Mouse (Mus musculus) adrenal gland, postnatal 14 days (tissue): Measurements from ENCODE around the gene Meox1. TPM values are rescaled to one million over a fixed set of nuclear protein-coding genes. Genes with fewer than 3 reads are reported as not detected.
A peak's percentile ranks its signal among the peaks of the same experiment; 100 is the strongest.

Experiments
- DNase-seq: peaks from one replicate; pipeline ENCODE4 v3.0.0; 2021; ENCODE audit warnings: mixed read lengths
- long read RNA-seq, 2 experiments: library from polyadenylated mRNA; stranded (forward); transcript quantifications; one replicate each; pipeline ENCODE4 v2.0.0; 2021
- total RNA-seq: library from RNA; stranded (reverse); gene quantifications from 2 replicates; pipeline ENCODE4 v1.2.3, GENCODE M21; 2021

The Meox1 gene
- total RNA-seq, result 8.4 and 9.2 TPM in 2 replicates
- long read RNA-seq, experiment 1, transcript Meox1-201 (3 exons, 2,228 nt), result major isoform, 15 of 16 reads
- long read RNA-seq, experiment 1, partial matches to known transcripts, result 1 of 16 reads
- long read RNA-seq, experiment 1, other reads (novel, unspliced or antisense), result 0 of 16 reads
- long read RNA-seq, experiment 2, transcript Meox1-201 (3 exons, 2,228 nt), result major isoform, 8 of 9 reads
- long read RNA-seq, experiment 2, partial matches to known transcripts, result 0 of 9 reads
- long read RNA-seq, experiment 2, other reads (novel, unspliced or antisense), result 1 of 9 reads

DNA sequence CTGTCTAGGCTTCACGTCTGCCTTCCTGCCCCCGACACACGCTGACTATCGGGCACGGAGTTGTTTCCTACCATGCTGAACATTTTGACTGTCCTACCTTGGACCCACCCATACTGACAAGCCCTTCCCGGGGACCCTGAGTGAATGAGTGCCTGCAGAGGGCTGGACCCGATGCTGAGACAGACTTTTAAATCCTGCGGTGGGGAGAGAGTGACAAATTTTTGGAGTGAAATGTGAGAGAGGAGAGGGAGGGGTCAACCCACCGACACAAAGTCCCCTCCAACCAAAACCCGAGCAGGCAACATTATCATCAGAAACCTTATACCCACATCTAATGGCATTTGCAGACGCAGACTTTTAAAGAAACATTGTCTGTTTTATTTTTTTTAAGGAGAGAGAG, at the start of gene Meox1:
Gene Meox1 (minus strand): TSS at position 171 of the 400 bp plus-strand sequence.
- DNase-seq, result no peak

DNA sequence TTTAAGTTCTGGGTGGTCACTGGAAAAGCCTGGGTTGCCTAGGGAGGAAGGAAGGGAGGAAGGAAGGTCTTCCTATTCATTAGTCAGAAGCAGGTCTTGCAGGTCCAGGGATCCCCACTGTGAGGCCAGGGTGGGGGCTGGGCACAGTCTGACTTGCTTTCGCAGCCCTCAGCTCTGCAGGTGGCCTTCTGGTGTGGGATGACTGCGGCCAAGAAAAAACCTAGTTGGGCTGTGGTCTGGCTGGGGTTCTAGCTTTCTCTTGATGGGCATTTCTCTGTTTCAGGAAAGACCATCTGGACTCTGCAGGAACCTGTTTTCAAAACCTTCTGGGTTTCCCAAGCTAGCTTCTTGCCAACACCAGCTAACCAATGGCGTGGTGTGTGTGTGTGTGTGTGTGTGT, 48.9 kb upstream of the Meox1 start:
- no peak for DNase-seq

DNA sequence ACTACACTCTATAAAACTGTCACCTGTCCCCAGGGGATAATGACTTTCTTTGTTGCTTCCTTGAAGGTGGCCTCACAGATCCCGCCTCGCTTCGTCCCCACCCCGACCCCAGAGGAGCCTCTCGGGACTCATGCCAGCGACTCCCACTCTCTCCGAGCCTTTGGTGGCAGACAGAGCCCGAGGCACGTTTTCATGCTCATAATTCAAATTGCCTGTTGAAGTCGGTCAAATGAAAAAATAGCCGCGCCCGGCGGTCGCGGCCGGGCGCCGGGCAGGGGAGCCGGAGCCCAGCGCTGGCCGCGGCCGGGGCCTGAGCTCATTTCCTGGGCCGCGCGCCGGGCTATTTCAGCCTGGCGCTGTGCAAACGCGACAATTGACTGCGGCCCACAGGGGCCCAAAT, 42.9 kb upstream of the Meox1 start:
- peak; percentile 58 for DNase-seq

DNA sequence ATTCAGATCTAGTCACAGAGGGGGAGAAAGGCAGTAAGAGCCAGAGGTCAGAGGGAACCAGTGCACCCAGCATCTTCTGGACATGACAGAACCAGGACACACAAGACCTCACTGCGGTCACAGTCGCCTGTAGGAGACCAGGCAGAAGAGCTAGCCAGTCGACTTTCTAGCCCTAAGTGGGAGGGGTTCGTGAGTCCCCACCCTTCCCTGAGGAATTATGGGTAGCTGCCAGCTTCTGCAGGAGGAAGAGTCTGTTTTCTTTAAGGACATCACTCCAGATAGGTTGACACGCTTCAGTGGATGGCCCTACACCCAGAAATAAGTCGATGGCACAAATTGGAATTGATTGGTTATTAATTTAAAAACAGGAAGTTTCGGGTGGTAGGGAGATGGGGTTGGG, 42.2 kb upstream of the Meox1 start:
- no peak for DNase-seq

DNA sequence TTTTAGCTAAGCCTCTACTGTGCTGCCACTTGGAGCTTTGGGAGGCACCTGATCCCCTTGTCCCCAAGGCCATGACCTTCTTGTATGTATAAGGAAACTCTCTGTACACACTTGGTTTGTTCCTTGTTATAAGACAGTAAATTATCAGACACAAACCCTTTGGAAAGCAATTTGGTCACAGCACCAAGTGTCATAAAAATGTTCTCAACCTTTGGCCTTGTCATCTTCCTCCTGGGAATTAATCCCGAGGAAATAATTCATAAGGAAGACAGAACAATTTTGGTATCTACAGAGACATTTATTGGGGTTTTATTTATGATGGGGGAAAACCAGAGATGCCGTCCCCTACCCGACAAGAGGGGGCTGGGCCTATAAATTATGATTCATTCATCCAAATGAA, 41.6 kb upstream of the Meox1 start:
- no peak for DNase-seq

DNA sequence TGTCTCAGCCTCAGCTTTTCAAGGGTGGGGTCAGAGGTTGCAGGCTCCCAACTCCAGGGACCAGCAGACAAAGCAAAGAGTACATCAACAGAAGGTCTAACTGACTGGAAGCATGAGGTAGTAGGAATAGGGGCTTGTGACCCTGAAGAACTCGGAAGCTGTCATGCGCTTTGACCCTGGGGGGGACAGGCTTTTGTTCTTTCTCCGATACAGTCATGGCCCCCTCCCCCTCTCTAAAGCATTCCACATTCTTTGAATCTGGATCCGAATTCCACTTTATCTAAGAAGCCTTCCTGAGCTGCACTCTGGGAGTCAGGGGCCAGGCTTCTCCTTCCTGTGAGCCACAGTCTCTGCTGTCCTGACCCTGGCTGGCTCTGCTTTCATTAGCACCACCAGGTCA, 37.8 kb upstream of the Meox1 start:
- DNase-seq, result no peak

DNA sequence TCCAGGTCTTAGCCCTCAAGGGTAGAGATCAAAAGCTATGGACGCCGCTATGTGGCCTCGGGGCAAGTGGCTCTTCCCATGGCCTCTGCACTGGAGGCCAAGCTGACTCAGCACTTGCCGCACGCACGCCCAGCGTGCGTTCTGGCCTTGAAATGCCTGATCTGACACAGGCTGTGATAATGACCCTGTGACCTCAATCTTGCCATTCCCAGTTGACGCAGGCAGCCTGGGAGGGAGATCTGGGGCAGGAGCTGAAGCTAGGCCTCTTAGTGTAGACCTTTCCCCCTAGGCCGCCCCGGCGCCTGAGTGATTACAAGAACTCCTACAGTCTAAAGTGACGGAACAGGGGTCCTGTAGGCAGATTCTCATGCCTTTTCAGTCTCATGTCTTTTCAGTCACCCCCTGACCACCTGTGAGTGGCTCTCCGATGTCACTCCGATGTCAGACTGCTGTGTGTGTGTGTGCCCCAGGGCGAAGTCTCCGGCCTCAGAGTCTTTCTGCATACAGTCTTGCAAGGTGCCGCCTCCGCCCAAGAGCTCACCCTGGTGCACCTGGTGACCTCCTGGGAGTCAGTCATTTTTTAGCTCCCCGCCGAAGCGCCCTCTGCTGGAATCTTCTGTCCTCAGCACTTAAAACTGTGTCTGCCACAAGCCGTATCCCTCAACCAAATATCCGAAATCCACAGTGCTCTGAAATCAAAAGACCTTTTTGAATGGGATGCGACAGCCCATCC, 34.0 kb upstream of the Meox1 start:
- DNase-seq, result peak; percentile 91

DNA sequence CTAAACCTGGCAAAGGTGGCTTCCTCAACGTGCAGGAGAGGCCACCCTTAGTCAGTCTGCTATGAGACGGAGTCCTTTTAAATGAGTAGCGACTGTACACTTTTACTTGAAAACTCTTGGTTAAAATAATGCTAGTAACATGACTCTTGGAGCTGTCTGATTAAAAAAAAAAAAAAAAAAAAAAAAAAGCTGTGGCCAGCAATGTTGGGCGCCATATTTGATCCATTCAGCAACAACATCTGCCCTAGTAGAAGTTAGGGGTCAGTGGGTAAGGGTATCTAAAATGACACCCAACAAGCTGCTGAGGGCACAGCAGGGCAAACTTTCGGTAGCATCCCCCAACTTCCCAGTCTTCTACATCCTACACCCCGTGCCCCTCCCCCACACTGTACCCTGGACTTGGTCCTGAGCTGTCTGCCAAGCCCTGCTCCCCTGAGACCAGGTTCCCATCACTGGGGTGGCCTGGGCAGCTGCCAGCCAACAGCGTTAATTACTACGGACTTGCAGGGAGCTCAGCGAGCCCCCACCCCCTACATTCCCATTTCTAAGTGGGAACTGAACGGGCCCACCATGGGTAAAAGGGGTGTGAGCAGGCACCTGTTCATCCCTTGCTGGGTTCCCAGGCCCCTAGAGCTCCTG, 32.9 kb upstream of the Meox1 start:
- peak; percentile 63 for DNase-seq

DNA sequence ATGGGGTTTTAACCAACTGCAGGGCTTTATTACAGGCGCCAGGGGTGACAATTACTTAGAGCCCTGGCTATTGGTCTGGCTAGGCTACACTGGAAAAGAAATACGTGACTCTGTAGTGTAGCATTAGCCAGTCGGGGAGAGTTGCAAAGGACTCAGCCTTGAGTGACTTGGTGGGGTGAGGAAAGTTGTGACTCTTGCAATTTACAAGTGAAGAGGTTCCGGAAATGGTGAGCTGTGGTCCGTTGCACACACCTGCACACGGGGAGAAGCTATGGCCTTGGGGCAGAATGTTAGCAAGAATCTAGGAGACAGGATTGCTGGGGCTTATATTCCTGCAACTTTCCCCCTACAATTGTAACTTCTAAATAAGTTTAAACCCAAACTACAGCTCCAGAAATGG, 31.5 kb upstream of the Meox1 start:
- no peak for DNase-seq

DNA sequence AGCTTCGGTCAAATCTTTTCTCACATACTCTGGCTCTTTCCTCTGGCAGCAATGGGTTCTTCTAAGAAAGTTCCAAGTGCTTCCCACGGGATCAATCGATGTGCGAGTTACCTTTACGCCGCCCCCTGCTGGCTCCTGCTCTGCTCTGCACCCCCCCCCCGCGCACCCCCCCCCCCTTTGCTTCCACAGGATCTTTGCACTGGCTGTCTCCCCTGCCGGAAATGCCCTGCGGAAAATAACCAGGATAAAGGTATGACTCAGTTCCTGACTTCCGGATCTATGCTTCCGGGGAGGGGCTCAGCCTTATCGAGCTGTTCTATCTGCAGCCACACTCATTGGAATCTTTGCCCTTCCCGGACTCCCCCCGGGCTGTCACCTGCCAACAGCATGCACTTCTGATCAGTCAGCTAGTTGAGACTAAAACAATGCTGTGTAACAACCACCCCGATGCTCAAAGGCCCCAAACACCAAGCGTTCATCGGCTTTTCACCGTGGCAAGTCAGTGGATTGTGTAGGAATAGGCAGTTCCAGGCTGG, 30.3 kb upstream of the Meox1 start:
- DNase-seq, result no peak

DNA sequence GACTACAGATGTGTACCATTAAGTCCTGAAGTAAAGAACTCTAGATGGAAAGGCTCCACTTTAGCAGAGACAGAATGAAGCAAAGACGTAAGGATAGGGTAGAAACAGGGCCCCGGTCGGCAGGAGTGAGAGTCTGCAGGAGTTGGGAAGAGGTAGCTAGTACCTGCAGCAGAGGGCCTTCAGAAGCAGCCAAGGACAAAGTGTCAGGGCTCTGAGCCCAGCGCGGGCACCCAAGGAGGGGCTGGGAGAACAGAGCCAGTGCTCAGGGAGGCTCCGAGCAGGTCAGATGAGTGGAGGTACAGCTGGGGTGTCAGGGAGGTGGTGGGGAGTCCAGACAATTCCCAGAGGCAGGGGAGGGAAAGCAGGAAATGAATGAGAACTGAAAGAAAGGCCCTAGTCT, 29.8 kb upstream of the Meox1 start:
- DNase-seq, result no peak

DNA sequence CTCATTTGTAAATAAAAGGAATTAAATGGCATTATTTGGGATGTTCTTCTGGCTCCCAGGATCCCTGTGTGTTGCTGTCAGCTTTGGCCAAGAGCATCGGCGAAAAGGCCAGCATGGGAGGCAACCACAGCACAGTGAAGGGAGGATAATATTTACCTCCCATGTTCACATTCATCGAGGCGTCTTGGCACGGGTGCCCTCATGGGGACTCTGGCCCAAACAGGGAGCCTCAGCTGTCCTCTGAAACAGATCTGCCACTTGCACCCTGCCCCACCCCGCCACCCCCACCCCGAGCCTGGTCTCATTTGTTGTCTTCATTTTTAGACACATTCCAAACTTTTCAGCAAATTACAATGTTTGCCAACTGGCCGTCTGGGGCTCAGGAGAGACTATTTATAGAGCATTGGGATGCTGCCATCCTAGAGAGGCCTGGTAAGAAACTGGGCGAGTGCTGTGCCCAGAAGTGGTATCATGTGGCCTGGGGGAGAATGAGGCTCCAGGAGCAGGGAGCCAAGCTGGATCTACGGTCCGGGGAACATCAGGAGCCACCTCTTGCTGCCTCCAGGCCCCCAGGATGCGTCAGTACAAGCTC, 27.3 kb upstream of the Meox1 start:
- DNase-seq, result peak; percentile 49

DNA sequence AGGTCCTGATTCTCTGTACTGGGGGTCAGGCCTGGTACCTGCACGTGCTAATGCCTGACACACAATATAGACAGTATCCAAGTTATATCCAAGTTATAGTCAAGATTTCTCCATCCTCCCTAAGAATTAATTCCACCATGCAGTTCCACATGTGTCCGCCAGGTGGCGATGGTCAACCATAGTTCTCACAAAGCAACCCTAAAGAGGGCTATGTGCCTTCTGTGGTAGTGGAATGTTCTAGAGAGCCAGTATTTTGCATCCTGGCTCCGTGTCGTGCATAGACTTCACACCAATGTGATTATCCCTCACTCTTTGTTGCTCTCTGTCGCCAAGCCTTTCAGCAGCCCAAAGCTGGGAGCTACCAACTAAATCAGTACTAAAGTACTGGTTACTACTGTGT, 25.5 kb upstream of the Meox1 start:
- peak; percentile 87 for DNase-seq

DNA sequence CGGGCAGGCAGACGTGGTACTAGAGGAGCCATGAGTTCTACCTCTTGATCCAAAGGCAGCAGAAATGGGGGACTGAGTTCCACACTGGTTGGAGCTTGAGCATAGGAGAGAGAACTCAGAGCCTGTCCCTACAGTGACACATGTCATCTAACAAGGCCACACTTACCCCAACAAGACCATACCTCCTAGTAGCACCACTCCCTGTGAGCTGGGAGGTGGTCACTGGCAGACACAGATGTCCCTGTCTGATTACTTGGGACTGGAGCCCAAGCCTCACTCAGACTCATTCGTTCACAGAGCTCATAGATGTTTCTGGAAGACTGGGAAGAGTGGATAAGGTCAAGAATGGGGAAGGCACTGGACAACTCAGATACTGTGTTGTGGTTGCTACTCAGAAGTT, 24.4 kb upstream of the Meox1 start:
- DNase-seq, result no peak

DNA sequence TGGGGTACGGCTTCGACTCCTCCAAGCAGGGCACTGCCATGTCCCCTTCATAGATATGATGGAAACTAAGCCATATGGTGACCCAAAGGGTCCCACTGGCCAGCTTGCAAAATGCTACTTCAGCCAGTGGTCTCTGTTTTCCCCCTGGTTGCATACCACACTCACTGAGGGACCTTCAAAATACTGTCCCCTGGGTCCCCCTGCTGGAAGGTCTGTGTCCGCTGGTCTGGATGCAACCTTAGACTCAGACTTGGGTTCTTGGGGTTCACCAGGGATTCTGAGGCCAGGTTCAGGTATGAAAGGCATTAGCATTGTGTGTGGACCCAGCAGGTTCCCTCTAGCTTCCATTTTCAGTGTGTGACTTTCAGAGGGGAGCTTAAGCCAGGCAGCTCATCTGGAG, 22.6 kb upstream of the Meox1 start:
- DNase-seq, result no peak

DNA sequence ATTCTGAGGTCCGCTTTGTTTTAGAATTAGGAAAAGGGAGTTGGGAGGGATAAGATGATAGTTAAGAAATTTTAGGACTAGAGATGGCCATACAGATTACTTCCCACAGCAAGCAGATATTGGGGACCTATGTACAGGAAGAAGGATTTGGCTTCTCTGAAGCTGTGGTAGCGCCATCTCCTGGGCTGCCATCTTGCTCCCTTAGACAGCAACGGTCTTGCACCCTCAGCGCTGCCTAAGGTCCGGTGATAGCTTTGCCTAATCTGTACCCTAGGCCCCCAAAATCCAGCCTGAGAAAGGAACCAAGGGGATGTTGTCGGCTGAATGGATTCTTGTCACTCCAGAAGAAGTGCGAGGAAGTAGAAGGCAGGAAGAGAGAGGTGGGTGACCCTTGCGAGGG, 19.4 kb upstream of the Meox1 start:
- DNase-seq, result no peak

DNA sequence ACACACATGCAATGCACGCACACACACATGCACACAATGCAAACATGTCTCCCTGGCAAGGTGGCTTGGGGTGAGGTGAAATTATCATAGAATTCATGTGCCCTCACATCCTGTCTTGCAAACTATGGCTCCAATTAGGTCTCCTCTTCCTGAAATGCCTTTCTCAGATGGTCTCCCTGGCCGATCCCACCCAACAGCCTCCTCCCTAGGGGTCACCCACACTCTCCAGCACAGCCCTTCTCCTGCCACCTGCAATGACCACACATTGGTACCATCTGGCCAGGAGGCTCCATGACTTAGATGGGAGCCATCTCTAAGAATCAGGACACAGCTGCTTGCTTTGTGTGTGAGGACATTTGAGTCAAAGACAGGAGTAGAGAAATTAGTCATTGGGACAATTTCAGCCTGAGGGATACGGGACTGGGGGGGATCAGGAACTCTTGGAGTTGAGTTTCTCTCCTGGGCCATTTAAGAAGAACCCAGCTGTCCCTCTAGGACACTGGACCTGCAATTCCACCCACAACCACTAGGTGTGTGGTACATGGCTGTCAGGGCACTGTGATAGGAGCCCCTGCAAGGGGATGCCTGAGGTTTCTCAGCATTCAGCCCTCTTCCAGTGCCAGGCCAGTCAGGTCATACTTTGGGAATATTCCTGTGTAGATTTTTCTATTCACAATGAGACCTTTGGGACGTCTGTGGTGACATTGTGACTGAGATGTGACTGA, 17.8 kb upstream of the Meox1 start:
- peak; percentile 27 for DNase-seq

DNA sequence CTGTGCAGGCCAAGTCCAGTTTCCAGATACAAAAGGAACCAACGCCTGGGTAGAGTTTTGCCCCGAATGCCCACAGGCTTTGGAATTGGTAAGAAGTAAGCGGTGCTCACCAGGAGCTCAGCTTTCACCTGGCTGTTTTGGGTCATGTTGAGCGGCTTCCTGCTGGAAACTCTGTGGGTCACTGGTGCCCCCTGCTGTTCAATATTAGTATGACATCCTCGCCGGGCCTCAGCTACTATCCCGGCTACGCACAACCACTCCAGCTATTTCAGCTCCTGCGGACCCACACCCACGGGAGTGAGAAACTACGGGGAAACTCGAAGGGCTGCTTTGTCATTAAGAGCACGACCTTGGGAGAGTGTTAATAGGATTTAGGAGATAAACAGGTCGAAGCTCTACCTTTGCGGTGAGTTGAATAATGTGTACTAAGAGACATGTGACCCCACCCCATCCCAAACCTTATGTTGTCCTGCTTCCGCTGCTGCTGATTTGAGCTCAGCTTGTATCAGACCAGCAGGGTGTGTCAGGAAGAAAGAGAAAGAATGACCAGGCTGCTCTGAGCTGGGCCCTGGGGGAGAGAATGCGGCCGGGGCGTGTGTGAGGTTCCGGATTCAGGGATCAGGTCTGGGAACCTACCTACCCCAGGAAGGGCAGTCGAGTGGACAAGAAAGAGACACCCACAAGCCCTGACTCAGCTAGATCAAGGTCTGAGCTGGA, 16.2 kb upstream of the Meox1 start:
- peak; percentile 87 for DNase-seq

DNA sequence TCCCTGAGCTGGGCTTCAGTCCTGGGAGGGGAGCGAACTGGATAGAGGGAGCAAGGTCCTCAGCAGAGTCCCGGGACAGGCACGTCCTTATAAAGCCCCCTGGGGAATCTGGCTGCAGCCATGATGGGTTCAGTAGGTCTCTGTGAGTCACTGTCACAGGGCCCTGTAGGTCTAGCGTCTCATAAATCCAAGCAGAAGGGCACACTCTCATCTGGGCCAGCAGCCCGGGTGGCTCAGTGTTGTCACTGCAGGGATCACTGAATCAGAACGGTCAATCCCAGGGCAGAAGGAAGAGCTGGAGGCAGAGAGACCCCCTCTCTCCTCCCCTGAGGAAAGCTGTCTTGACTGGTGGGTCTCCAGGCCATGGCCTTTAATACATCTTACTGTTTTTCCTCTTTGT, 14.6 kb upstream of the Meox1 start:
- peak; percentile 23 for DNase-seq

DNA sequence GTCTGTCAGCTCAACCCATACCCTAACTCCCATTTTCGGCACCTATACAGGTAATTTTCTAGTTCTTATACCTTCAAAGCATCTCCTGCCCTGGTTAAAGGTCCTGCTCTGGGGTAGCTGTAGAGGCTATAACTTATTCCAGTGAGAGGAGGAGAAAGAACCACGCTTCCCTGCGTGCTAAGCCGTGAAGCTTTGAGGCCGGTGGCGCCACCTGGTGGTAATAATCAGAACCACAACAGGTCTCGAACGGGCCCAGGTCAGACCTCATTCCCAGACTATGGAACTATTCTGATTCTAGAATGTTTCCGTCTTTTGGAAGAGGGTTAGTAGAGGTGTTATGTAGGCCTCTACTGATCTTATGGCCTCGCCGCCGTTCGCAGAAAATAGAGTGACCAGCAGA, 10.9 kb upstream of the Meox1 start:
- DNase-seq, result peak; percentile 88

DNA sequence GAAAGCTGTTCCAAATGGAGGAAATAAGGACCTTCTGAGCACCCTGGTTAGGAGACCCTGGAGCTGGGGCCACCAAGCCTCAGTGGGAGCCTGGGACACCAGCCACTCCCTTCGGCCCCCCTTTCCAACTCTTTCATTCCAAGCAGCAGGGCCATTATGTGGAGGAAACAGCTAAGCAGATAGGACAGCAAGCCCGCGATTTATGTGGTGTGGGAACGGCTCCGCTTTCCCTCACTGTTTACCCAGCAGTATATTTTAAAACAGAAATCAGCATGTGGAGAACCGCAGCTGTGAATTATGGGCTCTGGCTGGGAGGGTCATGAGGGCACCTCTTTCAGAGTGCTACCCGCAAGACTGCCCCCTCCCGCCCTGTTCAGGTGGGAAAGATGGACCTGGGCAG, 7.1 kb upstream of the Meox1 start:
- no peak for DNase-seq

DNA sequence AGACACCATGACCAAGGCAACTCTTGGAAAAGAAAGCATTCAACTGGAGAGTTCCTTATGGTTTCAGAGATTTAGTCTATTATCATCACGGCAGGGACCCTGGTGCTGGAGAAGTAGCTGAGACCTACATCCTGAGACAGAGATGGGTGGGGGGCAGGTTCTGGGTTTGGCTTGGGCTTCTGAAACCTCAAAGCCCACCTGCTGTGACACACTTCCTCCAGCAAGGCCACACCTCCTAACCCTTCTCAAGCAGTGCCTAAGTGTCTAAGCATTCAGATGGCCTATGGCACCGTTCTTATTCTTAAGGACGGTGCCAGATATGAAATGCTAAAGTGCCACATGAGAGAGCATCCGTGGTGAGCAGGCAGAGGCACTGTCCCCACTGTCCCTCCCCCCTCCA, 4.2 kb upstream of the Meox1 start:
- no peak for DNase-seq
